25 mouse cellular contexts compared by ENCODE assay signal in the genomic region with DNA sequence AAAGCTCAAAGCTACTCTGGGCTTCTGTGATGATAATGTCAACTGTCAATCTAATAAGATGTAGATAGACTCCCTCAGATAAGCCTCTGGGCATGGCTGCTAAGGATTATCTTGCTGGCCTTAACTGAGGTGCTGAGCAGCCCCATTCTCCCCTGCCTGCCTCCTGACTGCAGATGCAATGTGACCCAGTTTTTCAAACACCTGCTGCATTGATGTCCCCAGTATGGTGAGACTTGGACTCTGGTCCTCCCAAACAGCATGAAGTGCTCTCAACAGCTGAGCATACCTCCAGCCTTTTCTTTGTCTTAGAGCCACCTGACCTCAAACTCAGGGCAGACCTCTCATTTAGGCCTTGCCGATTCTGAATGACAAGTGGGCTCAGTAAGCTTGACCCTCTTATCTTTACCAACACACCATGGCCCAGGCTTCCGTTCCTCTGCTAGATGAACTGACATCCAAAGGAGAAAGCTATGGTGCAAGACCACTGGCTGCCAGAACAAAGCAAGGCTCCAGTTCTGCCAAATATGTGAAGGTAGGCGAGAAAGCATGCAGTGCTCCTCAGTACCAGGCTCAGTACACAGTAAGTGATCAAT. TPM values are rescaled to one million over a fixed set of nuclear protein-coding genes. Genes with fewer than 3 reads are reported as not detected.
A peak's percentile ranks its signal among the peaks of the same experiment; 100 is the strongest.
DNase-seq lines count a peak whose midpoint lies in the region; ATAC-seq and TF ChIP-seq lines count a peak whose summit lies in the region.
"Had no signal": no experiment of that assay in that cellular context is flagged by ENCODE, and none has a peak within 500 bp of the region (broad histone marks: within the 10 kb centered on the region; RNA-seq: fewer than 3 reads in every experiment).

No protein-coding gene starts in this region.

- H3K4me3 ChIP-seq in ES-Bruce4 (ENCODE audit: low read depth, low read length) = no peak overlapping the region
- H3K4me3 ChIP-seq in neural tube, embryonic 15.5 days (replicated peaks) = no peak overlapping the region
- H3K4me3 ChIP-seq: embryonic facial prominence, embryonic 10.5 days; erythroblast, embryonic 14.5 days; forebrain, embryonic 10.5 days; gastrocnemius, adult 2 months; heart, embryonic 15.5 days; hindbrain, embryonic 13.5 days had no signal

- TF ChIP-seq EP300 in ES-Bruce4 (IDR thresholded peaks at IDR 0.05; ENCODE audit: insufficient read depth, low read depth, low read length) = peak; percentile 69; the same call in 1 of the 2 replicates

- H3K4me2 ChIP-seq in neural tube, embryonic 15.5 days = no peak overlapping the region
- H3K4me2 ChIP-seq: heart, embryonic 15.5 days; hindbrain, embryonic 13.5 days had no signal

- peak; percentile 51 for DNase-seq in 416B (ENCODE audit: low read depth)
- peak; percentile 34 to 68 for DNase-seq in thymus, adult 18-20 months
- peak; percentile 73 for DNase-seq in thymus, postnatal 14 days
- DNase-seq in left cerebral cortex, postnatal 14 days (ENCODE audit: low spot score in 2 of 2) = no peak
- no peak for DNase-seq in adrenal gland, adult 18-20 months (ENCODE audit: low spot score in 2 of 2)
- DNase-seq: adrenal gland, postnatal 14 days; B cell, adult 2 months; cerebellum, adult 18-20 months; cerebellum, adult 9-11 months; cerebellum, postnatal 36 days; gastrocnemius, adult 2 months; gastrocnemius, postnatal 25 days; heart, adult 11 months; heart, postnatal 14 days had no signal

- peaks cover 16% of the 10 kb centered on the region for H3K4me1 ChIP-seq in ES-Bruce4 (ENCODE audit: control insufficient read depth, insufficient read depth, low read length)
- no peaks in the 10 kb centered on the region for H3K4me1 ChIP-seq in neural tube, embryonic 15.5 days

- ATAC-seq in neural tube, embryonic 15.5 days (ENCODE audit: low FRiP score) = no peak
- no peak for ATAC-seq in granulocyte monocyte progenitor cell, adult 5-6 weeks (replicated peaks; ENCODE audit: poor library complexity, severe bottlenecking)
- ATAC-seq: CD4-positive, CD25-positive, alpha-beta regulatory T cell, adult 4 months; forebrain, embryonic 14.5 days had no signal

- no peak for TF ChIP-seq POLR2A in ES-Bruce4 (IDR thresholded peaks at IDR 0.05; ENCODE audit: insufficient read depth, low read length)

- 89% methylated on average over 3 of the region's 3 CpGs for WGBS in neural tube, embryonic 15.5 days

- no peaks in the 10 kb centered on the region for H3K9me3 ChIP-seq in ES-Bruce4 (replicated peaks; ENCODE audit: control insufficient read depth, insufficient read depth, low read length, poor library complexity, severe bottlenecking)
- H3K9me3 ChIP-seq in neural tube, embryonic 15.5 days (replicated peaks) = no peaks in the 10 kb centered on the region
- H3K9me3 ChIP-seq: embryonic facial prominence, embryonic 10.5 days; forebrain, embryonic 10.5 days; heart, embryonic 15.5 days; hindbrain, embryonic 13.5 days had no signal

- intact Hi-C loops in left cerebral cortex, postnatal 14 days (cut with DNase I) = no loop called here

- H3K27me3 ChIP-seq in ES-Bruce4 (ENCODE audit: control insufficient read depth, insufficient read depth, low read length, poor library complexity, severe bottlenecking) = no peaks in the 10 kb centered on the region
- no peaks in the 10 kb centered on the region for H3K27me3 ChIP-seq in neural tube, embryonic 15.5 days (replicated peaks)
- H3K27me3 ChIP-seq: heart, embryonic 15.5 days had no signal

- TF ChIP-seq CTCF in ES-Bruce4 (IDR thresholded peaks at IDR 0.05; ENCODE audit: low read depth, low read length) = no peak

- H3K27ac ChIP-seq in ES-Bruce4 (ENCODE audit: insufficient read depth, low read length) = peak overlapping the region; percentile 5
- H3K27ac ChIP-seq in neural tube, embryonic 15.5 days (replicated peaks) = no peak overlapping the region
- H3K27ac ChIP-seq: embryonic facial prominence, embryonic 10.5 days; forebrain, embryonic 10.5 days; gastrocnemius, adult 2 months; heart, embryonic 15.5 days; hindbrain, embryonic 13.5 days had no signal

- no peaks in the 10 kb centered on the region for H3K36me3 ChIP-seq in ES-Bruce4 (ENCODE audit: control insufficient read depth, insufficient read depth, low read length, poor library complexity, severe bottlenecking)
- H3K36me3 ChIP-seq in neural tube, embryonic 15.5 days = no peaks in the 10 kb centered on the region
- H3K36me3 ChIP-seq: embryonic facial prominence, embryonic 10.5 days; forebrain, embryonic 10.5 days; heart, embryonic 15.5 days; hindbrain, embryonic 13.5 days had no signal

- no peak overlapping the region for H3K9ac ChIP-seq in ES-Bruce4 (ENCODE audit: low read depth, poor library complexity, severe bottlenecking)
- H3K9ac ChIP-seq in neural tube, embryonic 15.5 days (replicated peaks) = no peak overlapping the region
- H3K9ac ChIP-seq: heart, embryonic 15.5 days; hindbrain, embryonic 13.5 days had no signal

RNA-seq across cellular contexts. Expression of gene Klf2, which starts 5.8 kb away (rescaled TPM):
- polyA plus RNA-seq in ES-Bruce4 (2011; ENCODE audit: insufficient read depth, insufficient read length, low read depth, missing spikeins) = 44.7 and 47.0 TPM in 2 replicates
- polyA plus RNA-seq in neural tube, embryonic 15.5 days (2015; fragmentation: Nextera tagmentation; extraction: Ambion mirVana) = 6.7 and 7.9 TPM in 2 replicates
- 10 to 100 TPM; 16.6 to 21.2 TPM for total RNA-seq in left cerebral cortex, postnatal 14 days (2021)
- 1.9 and 5.5 TPM in 2 replicates for total RNA-seq in granulocyte monocyte progenitor cell, adult 5-6 weeks (2014; fragmentation: Nextera tagmentation)
- 2.8 and 3.2 TPM in 2 replicates for total RNA-seq in granulocyte monocyte progenitor cell, adult 5-6 weeks (2017)
- 10 to 100 TPM; 44.4 to 68.3 TPM for total RNA-seq in adrenal gland, adult 18-20 months (2021)
- total RNA-seq: MEL had no signal

RNA-seq across cellular contexts. Expression of gene Gm10282, which starts 8.0 kb away (rescaled TPM):
- polyA plus RNA-seq in ES-Bruce4 (2011; ENCODE audit: insufficient read depth, insufficient read length, low read depth, missing spikeins) = 2.3 and 4.5 TPM in 2 replicates
- polyA plus RNA-seq in neural tube, embryonic 15.5 days (2015; fragmentation: Nextera tagmentation; extraction: Ambion mirVana) = 10.9 and 13.0 TPM in 2 replicates
- 1 to 10 TPM; 5.1 to 8.7 TPM for total RNA-seq in left cerebral cortex, postnatal 14 days (2021)
- total RNA-seq in granulocyte monocyte progenitor cell, adult 5-6 weeks (2014; fragmentation: Nextera tagmentation) = 29.7 and 33.2 TPM in 2 replicates
- 67.4 and 74.9 TPM in 2 replicates for total RNA-seq in granulocyte monocyte progenitor cell, adult 5-6 weeks (2017)
- 10 to 100 TPM in 1 of 2 experiments, 1 to 10 TPM in 1; 4.1 to 11.3 TPM for total RNA-seq in adrenal gland, adult 18-20 months (2021)

Comparison
In these comparisons a context has a peak if more than half of its experiments do, and no peak if none do; other contexts are left out.
1. DNase-seq: peak in 416B (single experiment), thymus, adult 18-20 months (2 of 2) and thymus, postnatal 14 days (single experiment); none in left cerebral cortex, postnatal 14 days (0 of 2) and adrenal gland, adult 18-20 months (0 of 2).